Mouse (Mus musculus) MEL (cell line): ENCODE data around the gene Fbll1.
"Not testable (repeated sequence)": the region's sequence is repeated elsewhere in the genome, so short reads cannot be mapped to it uniquely, and the experiment has no call there.

Experiments
- CTCF ChIP-seq, 3 experiments: IDR thresholded peaks in 2 of 3; conservative IDR thresholded peaks in 1 of 3; 2 replicates each; pipeline ENCODE4 v1.5.1; 2011 to 2012; ENCODE audit warnings: low read length in 3 of 3, low read depth in 2 of 3, mild to moderate bottlenecking in 2 of 3, improper control_type of control experiment in 1 of 3, inconsistent platforms in 1 of 3, mixed read lengths in 1 of 3, moderate library complexity in 1 of 3; ENCODE audit not compliant: control insufficient read depth in 1 of 3, insufficient read depth in 1 of 3, poor library complexity in 1 of 3, severe bottlenecking in 1 of 3
- POLR2A ChIP-seq, 2 experiments: IDR thresholded peaks; 2 replicates each; pipeline ENCODE4 v1.6.1; 2011 to 2012; ENCODE audit warnings: low read length in 2 of 2, mild to moderate bottlenecking in 2 of 2, control low read depth in 1 of 2, improper control_type of control experiment in 1 of 2, low read depth in 1 of 2, moderate library complexity in 1 of 2; ENCODE audit not compliant: control insufficient read depth in 1 of 2, insufficient read depth in 1 of 2, poor library complexity in 1 of 2
- UBTF ChIP-seq: IDR thresholded peaks from 2 replicates; pipeline ENCODE4 v1.6.1; 2012; ENCODE audit warnings: low read depth, mild to moderate bottlenecking, inconsistent platforms, low read length, improper control_type of control experiment, moderate library complexity, borderline replicate concordance; ENCODE audit not compliant: insufficient read depth
- ZNF384 ChIP-seq: IDR thresholded peaks from 2 replicates; pipeline ENCODE4 v1.6.1; 2012; ENCODE audit warnings: low read depth, mild to moderate bottlenecking, inconsistent platforms, low read length, improper control_type of control experiment

GRCm38 (mm10) chr11:35840806-35841205 is 42.1 kb upstream of the Fbll1 start:
- TF ChIP-seq CTCF (IDR thresholded peaks at IDR 0.05 in 2 of 3, conservative IDR thresholded peaks at IDR 0.05 in 1 of 3; ENCODE audit: control insufficient read depth in 1 of 3, insufficient read depth in 1 of 3, low read depth in 2 of 3, low read length in 3 of 3, poor library complexity in 1 of 3, severe bottlenecking in 1 of 3); UBTF; POLR2A (IDR thresholded peaks at IDR 0.05; ENCODE audit: control insufficient read depth in 1 of 2, insufficient read depth in 1 of 2, low read depth in 1 of 2, low read length in 2 of 2, poor library complexity in 1 of 2); ZNF384: not testable (repeated sequence)
